Mouse (Mus musculus): ENCODE results near the gene Zfp708.
"Not testable (repeated sequence)": the region's sequence is repeated elsewhere in the genome, so short reads cannot be mapped to it uniquely, and the experiment has no call there.

Gene Zfp708

DNA sequence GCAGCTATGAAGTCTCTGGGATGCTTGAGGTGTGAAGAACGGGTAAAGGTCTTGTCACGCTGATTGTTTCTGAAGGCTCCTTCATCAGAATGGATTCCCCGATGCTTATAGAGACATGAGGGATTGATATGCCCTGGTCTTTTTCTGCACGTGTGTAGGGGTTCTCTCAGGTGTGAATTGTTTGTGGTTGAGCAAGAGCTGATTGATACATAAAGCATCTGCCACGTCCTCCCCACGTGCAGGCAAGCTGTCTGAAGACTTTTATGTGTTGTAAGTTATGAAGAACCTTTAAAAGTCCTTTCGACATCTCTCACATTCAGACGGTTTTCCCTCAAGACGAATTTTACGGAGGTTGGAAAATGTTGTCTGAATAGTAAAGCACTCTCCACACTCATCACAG is at the start of gene Zfp708:
Gene Zfp708 (minus strand): TSS at position 101 of the 400 bp plus-strand sequence.
- DNase-seq, result no peak

DNA sequence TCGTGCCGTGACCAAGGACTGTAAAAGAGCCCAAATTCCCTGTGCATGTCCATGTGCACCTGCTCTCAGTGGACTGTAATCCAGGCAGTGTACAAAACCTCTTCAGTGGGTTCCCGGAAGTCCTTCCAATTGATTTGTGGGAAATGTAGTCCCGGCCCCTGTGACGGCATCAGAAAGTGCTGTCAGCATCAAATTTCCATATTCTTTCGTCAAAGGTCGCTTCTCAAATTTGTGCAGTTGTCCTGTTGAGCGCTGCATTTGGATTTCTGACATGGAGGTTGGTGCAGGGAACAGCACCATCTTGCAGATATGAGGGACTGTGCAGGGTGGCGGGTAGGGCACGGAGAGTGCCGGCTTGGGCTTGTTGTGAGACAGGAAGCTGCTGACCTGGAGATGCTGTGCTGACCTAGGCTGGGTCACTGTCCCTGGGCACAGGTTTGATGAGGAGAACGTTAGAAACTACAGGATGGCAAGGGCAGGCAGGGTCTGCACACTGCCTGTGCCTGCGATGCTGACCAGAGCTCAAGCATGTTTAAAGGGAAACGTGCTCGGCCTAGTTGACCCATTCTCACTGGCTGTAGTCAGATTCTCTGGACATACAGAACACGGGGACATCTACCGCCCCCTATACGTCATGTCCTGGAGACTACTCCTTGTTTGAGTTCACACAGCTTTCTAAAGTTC is 30.4 kb upstream of the Zfp708 start:
- peak; percentile 87 for DNase-seq

DNA sequence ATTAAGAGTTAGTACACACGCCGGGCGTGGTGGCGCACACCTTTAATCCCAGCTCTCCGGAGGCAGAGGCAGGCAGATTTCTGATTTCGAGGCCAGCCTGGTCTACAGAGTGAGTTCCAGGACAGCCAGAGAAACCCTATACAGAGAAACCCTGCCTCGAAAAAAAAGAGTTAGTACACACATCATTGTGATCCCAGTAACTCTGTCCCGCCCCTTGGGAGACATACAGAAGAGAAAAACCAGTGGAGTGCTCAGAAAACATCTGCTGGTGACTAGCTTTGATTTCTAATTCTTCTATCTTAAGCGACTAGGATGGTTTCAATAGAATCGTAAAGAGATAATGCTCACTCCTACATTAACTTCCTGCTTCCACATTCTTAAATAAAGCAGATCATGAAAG is 29.7 kb upstream of the Zfp708 start:
- DNase-seq, result not testable (repeated sequence)

DNA sequence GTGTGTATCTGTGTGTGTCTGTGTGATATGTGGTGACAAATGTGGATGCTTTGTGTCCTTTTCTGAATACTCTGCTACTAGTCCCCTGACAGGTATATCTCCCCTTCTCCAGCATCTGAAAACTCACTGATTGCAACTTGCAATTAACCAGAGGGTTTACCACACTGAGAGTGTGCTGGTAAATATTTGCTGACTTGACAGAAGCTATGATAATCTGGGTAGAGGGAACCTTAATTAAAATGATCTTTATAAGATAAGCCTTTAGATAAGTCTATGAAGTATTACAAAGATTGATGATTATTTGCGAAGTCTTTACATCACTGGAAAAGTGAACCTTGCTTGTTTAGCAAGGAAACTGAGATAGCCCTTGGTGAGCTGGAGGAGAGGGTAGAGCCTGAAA is 26.7 kb upstream of the Zfp708 start:
- no peak for DNase-seq

DNA sequence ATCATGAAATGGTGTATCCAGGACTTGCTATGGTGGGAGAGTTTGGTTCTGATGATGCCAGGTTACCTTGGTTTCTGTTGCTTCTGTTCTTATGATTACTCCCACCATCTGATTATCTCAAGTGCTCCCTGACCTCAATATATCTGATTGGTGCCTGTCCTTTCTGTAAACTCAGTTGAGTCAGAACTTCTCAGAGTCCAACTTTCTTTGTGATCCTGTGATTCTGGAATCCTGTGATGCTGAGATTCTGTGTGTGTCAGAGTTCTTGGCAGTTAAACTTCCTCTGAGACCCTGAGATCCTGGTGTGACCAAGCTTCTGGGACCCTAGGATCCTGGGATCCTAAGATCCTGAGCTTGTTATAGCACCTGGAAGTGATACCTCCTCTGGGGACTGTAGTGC is 23.6 kb upstream of the Zfp708 start, which contains the start of gene Zfp759:
Gene Zfp759 (plus strand): TSS at position 301 of the 400 bp plus-strand sequence.
- DNase-seq, result not testable (repeated sequence)

DNA sequence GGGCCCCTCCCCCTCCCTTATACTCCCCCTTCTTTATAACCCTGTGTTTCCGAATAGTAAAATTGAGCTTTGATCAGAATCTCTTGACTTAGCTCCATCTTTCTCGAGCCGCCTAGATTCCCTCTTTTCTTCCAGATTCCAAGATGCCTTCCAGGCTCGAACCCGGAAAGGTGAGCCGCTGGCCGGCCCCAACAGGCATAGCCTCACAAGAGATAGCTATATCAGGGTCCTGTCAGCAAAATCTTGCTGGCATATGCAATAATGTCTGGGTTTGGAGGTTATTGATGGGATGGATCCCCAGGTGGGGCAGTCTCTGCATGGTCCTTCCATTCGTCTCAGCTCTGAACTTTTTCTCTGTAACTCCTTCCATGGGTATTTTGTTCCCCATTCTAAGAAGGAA is 18.4 kb upstream of the Zfp708 start, which contains the start of gene Rslcan18:
Gene Rslcan18 (minus strand): TSS at position 101 of the 400 bp plus-strand sequence.
- DNase-seq, result not testable (repeated sequence)

DNA sequence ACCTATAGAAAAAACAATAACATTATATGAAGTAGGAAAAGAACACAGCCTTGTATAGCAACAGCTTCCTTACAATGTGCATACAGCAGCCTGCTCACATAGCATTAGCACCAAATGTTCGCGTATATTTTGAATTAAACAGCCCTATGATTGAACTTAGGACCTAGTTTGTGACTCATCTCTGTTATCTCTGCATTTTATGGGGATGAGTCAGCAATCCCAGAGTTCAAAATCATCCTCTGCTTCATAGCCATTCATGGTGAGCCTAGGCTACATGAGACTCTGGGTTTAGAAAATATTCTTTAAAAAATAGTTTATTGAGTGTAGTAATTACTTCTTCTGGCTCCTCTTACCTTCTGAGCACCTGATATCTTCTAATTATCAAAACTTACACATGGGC is 15.5 kb upstream of the Zfp708 start:
- DNase-seq, result no peak

DNA sequence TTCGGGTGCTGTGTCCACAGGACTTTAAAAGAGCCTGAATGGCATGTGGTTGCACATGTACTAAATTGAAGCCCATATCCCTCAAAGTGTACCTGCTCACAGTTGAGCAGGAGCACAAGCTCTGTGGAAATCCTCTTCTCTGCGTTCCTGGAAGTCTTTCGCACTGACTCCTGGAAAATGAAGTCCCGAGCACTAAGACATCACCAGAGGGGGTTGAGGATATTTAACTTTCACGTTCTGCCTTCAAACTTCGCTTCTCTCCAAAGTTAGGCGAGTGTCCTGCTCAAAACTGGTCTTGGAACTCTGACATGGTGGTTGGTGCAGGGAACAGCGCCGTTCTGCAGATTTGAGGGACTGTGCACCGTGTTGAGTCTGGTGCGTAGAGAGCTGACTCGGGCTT is 14.3 kb upstream of the Zfp708 start:
- DNase-seq, result peak; percentile 33

DNA sequence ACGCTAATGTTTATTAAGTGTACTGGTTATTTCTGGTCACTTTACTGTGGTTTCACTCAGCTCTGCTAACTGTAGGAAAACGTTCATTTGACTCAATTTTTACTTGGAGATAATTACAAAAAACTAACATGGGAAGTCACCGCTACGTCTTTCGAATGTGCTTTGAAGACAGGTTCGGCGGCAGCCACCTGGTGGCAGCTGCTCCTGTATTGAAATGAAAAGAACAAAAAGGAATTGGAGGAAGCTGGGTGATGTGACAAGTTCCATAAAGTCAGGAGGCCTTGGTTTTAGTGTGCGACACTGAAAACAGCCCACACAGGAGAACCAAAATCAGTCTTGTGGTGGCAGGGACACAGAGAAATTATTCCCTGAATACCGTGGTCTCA is 11.0 kb upstream of the Zfp708 start:
- DNase-seq, result peak; percentile 68

DNA sequence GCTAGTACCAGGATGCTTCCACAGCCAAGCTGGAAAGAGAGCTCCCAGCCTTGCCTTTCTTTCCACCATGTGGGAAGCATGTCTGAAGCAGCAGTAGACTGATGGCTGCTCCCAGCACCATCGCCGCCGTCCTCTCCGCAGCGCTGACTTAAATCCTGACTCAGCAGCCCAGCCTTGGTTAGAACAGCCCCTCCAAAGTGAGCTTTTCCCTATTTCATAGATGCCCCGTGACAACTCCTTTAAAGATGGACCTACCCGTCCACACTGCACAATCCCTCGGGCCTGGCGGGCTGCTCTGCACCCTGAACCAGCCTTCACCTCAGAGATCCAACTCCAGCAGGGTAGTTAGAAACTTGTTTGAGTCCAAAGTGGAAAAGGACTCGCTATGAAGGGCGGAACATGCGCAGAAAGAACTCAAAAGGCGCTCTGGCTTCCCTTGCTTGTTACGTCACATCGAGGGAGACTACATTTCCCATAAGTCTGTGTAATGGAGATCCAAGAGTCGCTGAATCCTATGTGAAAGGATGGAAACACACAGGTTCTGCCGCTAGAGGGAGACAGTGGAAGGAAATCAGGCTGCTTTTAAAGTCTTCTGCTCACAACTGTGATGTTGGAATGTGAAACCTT is 10.5 kb upstream of the Zfp708 start, which contains the start of gene Gm28557:
Gene Gm28557 (minus strand): TSS at position 411 of the 627 bp plus-strand sequence.
- peak; percentile 90 for DNase-seq

DNA sequence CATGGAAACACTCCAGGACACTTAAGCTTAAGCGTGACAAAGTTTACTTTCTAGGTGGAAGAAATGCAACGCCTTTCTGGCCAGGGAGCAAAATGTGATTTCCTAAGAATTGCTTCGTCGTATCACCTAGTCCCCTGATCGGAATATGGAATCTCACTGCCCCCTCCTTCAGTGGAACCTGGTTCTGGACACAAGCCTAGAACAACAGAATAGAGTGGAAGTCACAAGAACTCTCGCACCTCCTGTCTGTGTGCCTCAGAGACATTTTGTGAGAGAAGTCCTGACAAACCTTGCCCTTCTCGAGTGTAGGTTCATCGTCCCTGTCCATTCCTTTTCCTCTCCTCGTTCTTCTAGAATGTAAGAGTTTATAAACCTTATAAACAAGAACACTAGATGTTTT is 9.9 kb upstream of the Zfp708 start:
- no peak for DNase-seq

DNA sequence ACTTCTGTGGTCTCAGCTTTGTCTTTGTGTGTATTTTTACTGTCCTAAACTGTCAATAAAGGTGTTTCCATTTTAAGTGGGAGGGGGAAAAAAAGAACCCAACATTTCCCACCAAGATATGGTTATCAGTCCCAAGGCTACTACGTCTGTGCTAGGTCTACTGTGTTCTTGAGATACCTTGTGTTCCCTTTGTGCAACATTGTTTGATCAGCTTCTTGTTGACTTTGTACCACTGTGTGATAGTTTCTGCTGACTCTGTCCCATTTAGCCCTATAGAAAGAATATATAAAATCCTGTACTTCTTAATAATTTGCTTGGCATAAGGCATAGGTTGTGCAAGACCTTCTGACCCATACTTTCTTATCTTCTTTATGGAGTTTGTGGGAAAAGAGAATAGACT is 7.6 kb downstream of the Zfp708 start:
- DNase-seq, result no peak

DNA sequence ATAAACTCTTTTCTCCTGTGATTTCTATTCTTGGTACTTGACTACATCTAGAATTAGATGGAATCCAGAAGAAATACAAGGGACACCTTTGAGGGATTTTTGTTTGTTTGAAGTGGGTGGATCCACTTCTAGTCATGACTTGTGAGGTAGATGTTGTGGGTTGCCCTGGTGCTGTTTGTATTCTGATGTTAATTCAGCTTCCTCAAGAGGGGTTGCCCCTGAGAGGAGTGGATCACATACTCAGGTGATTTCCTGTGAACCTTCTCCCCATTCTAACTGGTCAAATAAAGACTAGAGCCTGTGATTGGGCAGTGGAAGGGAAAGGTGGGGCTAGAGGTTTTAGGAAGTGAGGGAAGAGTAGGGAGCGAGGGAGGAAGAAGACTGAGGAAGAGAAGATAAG is 15.8 kb downstream of the Zfp708 start:
- DNase-seq, result no peak

DNA sequence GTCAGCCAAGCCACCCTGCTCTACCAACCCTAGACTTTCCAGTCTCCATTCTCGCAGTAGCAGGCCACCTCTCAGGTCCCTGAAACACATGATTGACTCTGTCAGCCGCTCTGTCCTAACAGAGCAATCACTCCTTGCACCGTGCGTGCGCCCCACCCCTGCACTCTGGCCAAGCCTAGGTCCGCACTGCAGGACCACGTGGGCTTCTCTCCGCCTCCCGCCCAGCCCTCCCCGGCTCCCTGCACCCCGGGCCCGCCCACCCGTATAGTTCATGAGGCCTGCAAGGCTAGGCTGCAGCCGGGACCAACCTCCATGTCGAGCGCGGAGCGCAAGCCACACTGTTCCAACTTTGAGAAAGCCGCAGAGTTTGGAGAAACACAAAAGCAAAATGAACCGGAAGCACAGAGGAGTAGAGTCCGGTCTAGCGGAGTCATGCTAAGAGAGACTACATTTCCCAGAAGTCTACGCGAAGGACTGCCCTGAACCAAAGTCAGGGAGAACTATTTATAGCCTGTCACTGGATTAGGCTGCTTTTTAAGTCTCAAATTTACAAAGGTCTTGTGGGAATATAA is 16.5 kb downstream of the Zfp708 start:
- DNase-seq, result peak; percentile 86

DNA sequence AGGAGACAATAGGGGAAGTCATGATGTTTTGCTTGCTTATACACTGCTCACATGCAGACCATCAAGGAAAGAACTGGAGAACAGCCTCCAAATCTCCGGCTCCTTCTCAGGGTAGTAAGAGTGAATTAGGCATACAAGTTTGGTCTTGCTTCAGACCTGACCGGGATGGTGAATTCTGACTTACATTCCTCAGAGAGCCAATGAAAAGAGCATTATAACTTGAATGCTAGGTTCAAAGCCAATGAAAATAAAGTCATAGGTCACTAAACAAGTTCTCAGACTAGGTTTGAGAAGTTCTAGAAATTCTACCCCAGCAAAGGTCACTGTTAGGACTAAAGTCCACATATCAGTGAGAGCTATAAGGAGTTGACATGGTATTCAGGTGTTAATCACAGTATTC is 20.5 kb downstream of the Zfp708 start:
- no peak for DNase-seq

DNA sequence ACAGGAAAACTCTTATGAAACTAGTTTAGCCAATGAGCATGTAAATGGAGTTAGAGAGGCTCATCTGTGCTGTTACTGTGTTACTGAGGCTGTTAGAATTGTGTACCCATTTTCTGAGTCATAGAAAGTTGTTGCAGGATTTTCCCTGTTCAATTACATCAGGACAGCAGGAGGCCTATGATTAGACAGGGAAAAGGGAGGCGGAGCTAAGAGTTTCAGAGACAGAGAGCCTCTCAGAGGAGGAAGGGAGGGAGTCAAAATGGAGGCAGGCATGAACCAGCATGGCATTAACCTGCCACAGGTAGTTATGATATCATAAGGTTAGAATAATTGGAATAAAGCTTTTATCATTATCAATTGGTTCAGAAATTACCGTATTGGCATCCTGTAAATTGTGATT is 25.0 kb downstream of the Zfp708 start:
- DNase-seq, result no peak

DNA sequence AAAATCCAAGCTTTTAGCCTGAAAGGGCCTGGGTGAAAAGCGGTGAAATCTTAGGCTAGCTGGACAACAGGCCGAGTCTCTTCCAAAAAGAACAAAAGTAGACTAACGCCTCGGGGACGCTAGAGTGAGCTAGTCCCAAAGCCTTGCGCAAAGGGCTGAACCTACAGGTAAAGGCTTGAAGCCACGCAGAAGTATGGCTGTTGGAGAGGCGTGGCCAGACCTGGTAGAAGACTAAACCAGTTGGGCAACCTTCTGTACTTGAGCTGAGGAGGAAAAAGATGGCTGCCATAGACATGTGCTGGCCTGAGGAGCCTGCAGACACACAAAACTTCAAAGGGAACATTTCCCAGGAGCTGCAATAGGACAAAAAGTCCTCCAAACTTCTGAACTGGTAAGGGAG is 32.4 kb downstream of the Zfp708 start:
- DNase-seq, result no peak

DNA sequence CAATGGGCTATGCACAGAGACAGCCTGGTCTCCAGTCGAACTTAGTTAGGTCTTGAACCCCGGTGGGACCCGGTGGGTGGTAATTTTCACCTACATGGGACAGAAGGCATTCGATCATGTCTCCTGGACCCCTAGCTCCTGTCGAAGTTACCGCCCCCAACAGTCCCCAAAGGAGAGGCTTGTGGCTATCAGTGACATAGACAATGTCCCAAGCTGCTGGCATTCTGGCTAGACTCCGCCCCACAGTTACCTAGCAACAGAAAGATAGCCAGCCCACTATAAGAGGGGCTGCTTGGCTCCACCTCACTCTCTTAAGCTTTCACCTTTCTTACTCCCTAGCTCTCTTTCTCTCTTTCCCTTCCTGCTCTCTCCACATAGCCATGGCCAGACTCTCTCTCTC is 35.3 kb downstream of the Zfp708 start:
- no peak for DNase-seq

DNA sequence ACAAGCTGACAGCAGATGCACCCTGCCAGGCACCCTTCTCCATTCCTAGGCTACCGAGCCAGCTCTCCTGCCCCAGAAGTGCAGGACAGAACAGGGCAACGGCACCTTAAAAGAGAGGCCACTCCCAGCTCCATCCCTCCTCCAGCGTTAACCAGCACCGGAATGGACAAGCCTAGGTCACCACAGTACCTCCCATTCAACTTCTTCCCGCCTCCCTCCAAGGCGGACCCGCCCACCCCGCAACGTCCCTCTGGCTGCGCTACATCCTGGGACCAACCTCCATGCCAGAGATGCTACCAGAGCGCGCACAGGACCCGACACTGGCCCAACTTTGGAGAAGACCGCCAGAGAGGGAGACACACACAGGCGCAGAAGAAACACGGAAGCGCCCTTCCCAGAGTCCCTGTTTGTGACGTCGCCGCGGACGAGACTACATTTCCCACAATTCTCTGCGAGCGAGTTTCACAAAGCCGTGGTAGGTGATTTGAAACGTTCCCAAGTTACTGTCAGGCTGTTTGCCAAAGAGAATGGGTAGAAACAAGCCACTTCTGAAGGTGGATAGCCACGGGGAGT is 36.9 kb downstream of the Zfp708 start, which contains the start of gene Zfp712:
Gene Zfp712 (minus strand): TSS at position 385 of the 573 bp plus-strand sequence.
- DNase-seq, result peak; percentile 96

DNA sequence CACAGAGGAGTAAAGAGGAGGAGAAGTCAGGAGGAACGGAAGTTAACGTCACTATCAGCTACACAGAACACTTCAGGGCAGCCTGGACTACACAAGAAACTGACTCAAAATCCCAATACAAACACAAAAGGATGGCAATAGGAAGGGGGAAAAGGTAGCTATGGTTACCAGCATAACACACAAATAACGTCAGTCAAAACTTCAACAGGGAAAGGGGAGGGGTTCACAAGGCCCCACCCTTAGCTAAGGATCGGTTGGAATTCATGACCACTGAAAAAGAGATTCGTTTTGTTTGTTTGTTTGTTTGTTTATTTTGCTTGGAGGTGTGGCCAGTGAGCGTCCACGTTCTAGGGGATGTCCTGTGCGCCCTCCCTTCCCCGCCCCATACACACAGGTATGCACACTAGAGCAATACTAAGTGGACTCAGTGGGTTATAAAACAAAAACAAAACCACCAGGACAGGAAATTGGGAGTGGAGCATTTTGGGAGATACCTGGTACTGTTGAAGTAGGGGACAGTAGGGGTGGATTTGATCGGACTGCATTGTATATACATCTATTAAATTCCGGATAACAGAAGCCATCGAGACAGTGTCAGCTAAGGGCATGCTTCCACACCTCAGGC is 37.5 kb downstream of the Zfp708 start:
- no peak for DNase-seq

Measured in kidney, adult 18-20 months (tissue).